Mouse (Mus musculus) frontal cortex, postnatal 36 days (tissue): ENCODE results near the gene Fras1.

Experiments
- DNase-seq, 2 experiments: peaks; one replicate each; pipeline ENCODE4 v3.0.0; 2022; ENCODE audit warnings: low spot score in 2 of 2

Gene Fras1

DNA sequence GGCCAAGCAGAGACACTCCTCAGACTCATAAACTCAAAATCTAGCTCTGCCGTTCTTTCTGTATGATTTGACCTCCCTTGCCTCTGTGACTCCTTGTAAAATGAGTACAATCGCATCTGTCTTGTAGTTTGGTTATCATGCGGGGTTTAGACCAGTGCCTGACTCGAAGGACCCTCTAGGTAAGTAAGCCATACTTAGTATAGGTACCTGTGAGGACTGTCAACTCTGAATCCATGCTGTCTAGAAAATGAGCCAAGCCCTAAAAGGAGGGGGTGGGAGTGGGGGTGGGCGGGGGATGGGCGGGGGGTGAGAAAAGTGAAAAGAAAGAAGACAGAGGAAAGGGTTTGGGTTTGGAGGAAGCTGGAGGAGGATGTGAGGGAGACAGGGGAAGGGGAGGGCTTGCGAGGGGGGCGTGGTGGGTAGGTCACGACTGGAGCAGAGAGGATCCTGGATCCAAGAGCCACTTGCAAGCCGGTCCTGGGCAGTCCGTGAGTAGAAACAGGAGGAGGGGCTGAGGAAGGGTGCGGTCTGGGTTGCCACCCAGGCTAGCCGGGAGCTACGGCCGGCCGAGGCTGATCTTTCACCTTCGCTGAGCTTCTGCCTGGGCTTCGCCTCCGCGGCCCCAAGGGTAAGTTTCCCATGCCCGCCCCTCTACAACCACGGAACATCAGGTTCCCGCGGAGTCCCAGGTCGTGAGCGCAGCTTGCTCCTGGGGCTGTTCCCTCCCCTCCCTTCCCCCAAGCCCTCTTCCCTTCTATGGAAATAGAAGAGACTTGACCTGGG is 419.4 kb downstream of the Fras1 start, which contains the start of gene Anxa3:
Gene Anxa3 (plus strand): TSS at position 404 of the 783 bp plus-strand sequence.
- DNase-seq = no peak

DNA sequence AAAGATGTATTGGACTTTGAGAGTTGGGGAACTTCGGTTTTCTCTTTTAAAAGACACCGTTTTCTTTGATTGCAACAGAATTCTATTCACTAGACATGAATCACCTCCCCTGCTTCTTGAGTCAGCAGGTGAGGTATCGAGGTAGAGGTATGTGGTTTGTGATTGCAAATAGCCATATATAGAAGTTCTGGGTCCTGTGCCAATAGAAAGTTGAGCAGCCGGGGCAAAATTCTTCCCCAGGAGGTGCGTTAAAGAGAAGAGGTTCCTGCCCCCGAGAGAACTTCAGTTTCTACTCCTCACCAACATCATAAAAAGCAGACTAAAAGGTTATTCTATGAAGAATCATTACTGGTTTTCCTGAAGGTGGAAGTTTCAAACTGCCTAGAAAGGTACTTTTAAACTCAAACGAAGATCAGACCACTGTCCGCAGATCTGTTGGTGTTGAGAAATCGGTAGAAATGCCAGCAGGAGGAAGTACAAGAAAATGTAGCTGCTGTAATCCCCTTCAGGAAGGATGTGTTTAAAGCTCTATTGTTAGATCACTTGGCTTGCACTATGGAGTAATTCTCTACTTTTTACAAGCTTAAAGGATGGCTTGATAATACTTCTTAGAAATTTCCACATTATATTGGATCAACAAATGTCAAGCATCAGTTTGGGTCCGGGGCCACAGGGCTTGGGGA is 420.3 kb downstream of the Fras1 start:
- DNase-seq = no peak

DNA sequence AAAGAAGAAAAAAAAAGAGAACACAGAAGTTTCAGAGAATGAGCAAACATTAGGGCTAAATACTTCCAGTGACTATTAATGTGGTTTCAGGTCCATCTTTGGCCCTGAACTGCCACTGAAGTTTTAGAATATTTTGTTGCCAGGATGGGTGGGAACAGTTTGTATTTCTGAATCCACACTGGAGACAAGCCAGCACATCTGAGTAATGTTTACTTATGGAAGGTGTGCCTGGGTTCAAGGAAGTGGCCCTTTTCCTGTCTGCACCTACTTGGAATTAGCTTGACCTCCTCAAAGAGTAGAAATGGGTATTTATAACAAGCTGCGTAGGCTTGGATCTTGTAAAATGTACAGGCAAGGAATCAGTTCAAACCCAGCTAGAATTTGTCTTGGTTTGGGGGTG is 422.0 kb downstream of the Fras1 start:
- DNase-seq = no peak

DNA sequence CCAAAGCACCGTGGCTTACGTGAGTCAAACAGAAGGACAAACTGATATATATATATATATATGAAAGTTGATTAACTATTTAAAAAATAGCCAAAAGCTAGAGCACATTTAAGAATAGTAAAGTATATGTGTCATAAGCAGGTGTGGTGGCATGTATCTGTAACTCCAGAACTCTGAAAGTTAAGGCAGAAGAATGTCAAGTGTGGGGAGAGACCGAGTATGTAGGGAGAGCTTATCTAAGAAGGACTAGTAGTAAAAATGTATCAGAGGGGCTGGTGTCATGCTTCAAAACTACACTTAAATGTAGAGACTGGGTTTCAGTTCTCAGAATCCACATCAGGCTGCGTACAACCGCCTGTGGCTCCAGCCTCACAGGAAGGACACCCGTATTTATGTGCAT is 423.7 kb downstream of the Fras1 start:
- no peak for DNase-seq

DNA sequence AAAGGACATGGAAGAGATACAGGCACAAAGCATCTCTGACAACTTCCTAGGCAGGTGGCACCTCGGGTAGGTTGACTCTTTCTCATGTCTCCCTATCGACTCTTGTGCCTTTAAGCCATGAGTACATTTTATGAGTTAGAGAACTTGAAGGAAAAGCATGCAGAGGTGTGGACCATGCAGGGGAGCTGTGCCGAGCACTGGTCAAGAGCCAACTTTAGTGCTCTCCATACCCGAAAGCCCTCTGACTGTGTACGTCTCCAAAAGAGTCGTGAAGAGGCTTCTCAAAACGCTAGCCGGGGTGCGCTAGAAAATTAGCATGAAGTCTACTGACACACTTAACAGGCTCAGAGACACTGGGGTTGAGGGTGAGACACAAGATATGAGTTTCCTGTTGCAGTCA is 425.4 kb downstream of the Fras1 start:
- DNase-seq = no peak

DNA sequence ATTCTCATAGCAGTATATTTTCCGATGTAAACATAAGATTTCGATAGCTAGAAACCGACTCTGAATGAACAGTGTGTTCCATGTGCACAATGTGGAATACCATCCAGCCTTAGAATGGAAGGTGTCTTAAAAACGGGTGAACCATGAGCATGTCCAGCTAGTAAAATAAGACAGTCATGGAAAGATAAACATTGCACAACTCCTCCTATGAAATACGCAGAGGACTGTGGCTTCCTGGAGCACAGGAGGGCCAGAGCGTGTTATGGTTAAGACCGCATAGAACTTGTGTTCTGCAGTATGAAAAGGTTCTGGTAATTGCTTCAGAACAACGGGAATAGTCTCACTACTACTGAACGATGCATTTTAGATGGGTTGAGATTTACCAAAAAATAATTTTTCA is 426.2 kb downstream of the Fras1 start:
- no peak for DNase-seq

DNA sequence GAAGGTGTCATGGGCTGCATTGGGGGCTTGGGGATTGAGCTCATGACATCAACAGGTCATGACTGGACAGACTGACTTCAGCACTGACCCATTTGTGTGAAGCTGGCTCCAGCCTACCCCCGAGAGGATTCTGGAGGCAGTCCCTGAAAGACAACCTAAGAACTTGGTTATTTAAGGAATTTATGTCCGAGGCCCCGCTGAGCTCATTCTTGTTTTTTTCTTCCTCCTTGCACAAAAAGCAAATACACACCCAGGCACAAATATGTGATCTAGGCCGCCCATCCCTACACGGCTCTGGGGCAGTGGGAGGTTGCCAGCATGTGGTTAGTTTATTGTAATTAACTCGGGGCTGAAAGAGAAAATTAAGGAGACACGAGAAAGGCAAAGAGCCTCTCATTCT is 428.4 kb downstream of the Fras1 start:
- DNase-seq = no peak

DNA sequence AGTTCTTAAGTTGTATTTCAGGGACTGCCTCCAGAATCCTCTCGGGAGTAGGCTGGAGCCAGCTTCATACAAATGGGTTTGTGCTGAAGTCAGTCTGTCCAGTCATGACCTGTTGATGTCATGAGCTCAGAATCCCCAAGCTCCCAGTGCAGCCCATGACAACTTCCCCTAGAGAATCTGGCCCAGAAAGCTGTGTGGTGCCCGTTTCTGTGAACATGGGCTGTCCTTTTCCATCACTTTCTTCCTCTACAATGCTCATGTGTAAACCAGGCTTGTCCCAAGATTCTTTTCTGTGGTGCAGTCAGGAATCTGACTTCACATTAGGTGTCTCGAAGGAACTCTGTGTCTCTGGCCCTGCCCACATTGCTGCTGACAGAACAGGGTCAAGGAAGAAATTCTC is 429.3 kb downstream of the Fras1 start:
- DNase-seq = no peak

DNA sequence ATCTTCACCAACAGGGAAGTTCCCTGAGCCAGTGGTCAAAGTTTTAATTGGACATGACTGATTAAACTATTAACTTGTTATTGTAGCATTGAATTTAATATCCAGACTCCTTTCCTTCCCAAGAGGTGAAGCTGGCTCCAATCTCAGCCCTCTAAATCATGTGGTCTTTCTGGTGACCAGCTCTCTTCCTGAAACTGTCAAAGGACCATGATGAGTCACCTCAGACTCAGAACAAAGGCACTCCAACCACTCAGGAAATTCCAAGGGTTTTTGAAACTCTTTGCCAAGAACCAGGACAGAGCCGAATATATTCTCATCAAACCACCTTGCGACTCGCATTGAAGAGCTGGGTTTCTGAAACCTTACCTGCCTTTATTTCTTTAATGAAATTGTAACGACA is 430.5 kb downstream of the Fras1 start:
- no peak for DNase-seq

DNA sequence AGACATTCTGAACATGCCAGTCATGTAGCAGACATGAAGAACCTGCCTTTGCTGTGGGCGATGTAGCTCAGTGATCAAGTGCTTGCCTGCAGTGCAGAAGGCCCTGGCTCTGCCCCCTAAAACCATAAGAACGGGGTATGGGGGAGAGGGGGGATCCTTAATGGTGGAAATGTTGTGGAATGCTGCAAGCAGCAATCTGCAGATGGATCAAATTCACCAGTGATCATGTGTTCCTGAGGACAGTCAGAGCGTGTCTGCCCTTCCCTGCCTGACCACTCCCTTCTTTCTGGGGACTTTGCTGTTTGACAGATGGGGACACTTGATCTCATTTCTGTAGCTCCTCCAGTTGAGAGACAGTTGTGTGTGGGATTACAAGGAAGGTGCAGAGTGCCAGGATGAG is 431.1 kb downstream of the Fras1 start:
- DNase-seq = no peak

DNA sequence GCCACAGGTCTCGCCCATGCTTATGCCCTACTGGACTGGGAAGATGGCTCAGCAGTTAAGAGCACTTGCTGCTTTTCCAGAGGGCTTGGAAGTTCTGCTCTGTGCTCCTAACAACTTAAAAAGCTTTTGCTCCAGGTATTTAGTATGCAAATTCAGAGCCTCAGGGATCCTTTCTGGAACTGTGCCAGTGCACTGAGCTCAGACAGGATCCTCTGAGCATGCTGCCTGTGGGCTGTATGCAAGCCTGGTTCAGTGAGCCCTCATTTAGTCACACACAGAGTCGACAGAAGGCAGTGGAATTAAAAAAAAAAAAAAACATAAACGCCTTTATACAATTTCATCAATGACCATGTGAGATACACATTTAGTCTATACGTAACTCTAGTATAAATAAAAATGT is 436.9 kb downstream of the Fras1 start:
- DNase-seq = peak in 1 of 2 experiments; percentile 14

DNA sequence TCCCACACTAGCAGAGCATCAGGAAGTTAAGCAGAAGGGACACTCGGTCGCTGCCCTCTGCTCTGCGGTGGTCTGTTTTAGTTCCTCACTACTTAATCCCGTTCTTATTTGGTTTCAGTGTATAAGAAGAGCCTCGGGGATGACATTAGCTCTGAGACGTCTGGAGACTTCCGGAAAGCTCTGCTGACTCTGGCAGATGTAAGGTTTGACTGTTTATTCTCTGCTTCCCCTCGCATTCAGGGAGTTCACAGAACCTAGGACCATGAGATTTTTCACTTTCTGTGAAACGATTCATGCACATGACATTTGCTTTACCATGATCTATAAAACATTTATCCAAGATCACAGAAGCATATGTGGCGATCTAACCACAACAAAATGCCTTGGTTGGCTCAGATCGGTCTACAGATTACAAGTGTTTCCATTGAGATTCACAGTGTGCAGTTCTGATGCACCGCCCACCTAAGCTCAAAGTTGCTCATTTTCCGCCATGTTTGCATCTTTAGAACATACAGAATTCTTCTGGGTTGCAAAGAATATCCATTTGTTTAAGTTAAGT is 451.1 kb downstream of the Fras1 start:
- DNase-seq = no peak

DNA sequence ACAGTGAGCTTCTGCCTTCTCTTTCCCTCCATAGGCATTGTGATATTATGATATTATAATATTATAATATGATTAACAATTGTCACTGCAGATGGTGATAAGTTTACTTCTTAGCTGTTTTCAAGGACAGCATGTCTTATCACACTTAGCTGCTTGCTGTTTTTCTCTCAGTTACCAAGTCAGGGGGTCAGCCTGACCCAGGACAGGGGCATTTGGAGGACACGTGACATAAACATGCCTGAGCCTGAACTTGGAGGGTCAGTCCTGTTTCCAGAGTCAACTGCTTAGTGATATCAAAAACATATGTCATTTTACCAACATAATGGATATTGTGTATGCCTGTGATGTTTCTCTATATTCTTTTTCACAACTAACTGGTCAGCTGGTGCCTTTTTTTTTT is 453.4 kb downstream of the Fras1 start:
- DNase-seq = no peak
